Mouse (Mus musculus) kidney, embryonic 14.5 days (tissue): Measurements from ENCODE around the gene Zcchc4. TPM values are rescaled to one million over a fixed set of nuclear protein-coding genes. Genes with fewer than 3 reads are reported as not detected.
A peak's percentile ranks its signal among the peaks of the same experiment; 100 is the strongest.

Experiments used
- ATAC-seq: fragments of 200-750 bp; cut with Nextera tagmentation; 2 replicates; pipeline ENCODE4 v1.8.0; 2017; ENCODE audit warnings: moderate number of reproducible peaks, mild to moderate bottlenecking, moderate TSS enrichment, moderate library complexity; ENCODE audit not compliant: low FRiP score, low TSS enrichment
- H3K27ac ChIP-seq: fragments of 300-500 bp; sonication (generic); 2 replicates; pipeline ENCODE4 v1.5.1; 2014; ENCODE audit warnings: low read depth, mild to moderate bottlenecking, low read length, moderate library complexity, mixed read lengths
- H3K27me3 ChIP-seq: fragments of 300-500 bp; sonication (generic); 2 replicates; pipeline ENCODE4 v1.6.1; 2014; ENCODE audit warnings: mild to moderate bottlenecking, low read length; ENCODE audit not compliant: control insufficient read depth, insufficient read depth
- H3K36me3 ChIP-seq: fragments of 300-500 bp; sonication (generic); 2 replicates; pipeline ENCODE4 v1.6.1; 2014; ENCODE audit warnings: low read length, mixed read lengths; ENCODE audit not compliant: control insufficient read depth, insufficient read depth
- H3K4me1 ChIP-seq: fragments of 300-500 bp; sonication (generic); 2 replicates; pipeline ENCODE4 v1.6.1; 2014; ENCODE audit warnings: low read length, mixed read lengths; ENCODE audit not compliant: control insufficient read depth, insufficient read depth
- H3K4me2 ChIP-seq: fragments of 300-500 bp; sonication (generic); replicated peaks from 2 replicates; pipeline ENCODE4 v1.6.1; 2014; ENCODE audit warnings: low read depth, mild to moderate bottlenecking, low read length
- H3K4me3 ChIP-seq: fragments of 300-500 bp; sonication (generic); 2 replicates; pipeline ENCODE4 v1.5.1; 2014; ENCODE audit warnings: mild to moderate bottlenecking, low read length
- H3K9ac ChIP-seq: fragments of 300-500 bp; sonication (generic); 2 replicates; pipeline ENCODE4 v1.6.1; 2014; ENCODE audit warnings: low read depth, mild to moderate bottlenecking, low read length, moderate library complexity
- H3K9me3 ChIP-seq: fragments of 300-500 bp; sonication (generic); 2 replicates; pipeline ENCODE4 v1.6.1; 2016; ENCODE audit warnings: low read length; ENCODE audit not compliant: control insufficient read depth
- WGBS: fragments of 180-500 bp; shearing (Covaris S2); extraction: QIAGEN DNeasy Blood & Tissue Kit; methylation state at CpG from one replicate; pipeline ENCODE4 v1.1.7; 2014; 5-methylcytosine and 5-hydroxymethylcytosine counted together
- polyA plus RNA-seq: library from polyadenylated mRNA; unstranded; fragments of >200 nt; fragmentation: Nextera tagmentation; extraction: Ambion mirVana; gene quantifications from 2 replicates; pipeline ENCODE4 v1.2.1, GENCODE M21; 2014

Zcchc4 gene
- polyA plus RNA-seq, 1 experiment from 2014 or later, result 18.5 TPM

GRCm38 (mm10) chr5:52783251-52783620, 8.0 kb downstream of the Zcchc4 start:
- Histone ChIP-seq H3K4me1 (no peaks in the 10 kb centered on the region), H3K9me3 (no peaks in the 10 kb centered on the region), H3K4me3 (peak overlapping the region; percentile 90), H3K4me2 (peak overlapping the region; percentile 48), H3K9ac (peak overlapping the region; percentile 85), H3K27me3 (no peaks in the 10 kb centered on the region), H3K36me3 (peaks cover 3% of the 10 kb centered on the region; the same call in 1 of the 2 replicates), H3K27ac (peak overlapping the region; percentile 24; the same call in 1 of the 2 replicates)
- WGBS, result under 1% methylated on average over 9 of the region's 9 CpGs
- peak; percentile 80 for ATAC-seq

GRCm38 (mm10) chr5:52783957-52784356, 8.7 kb downstream of the Zcchc4 start:
- Histone ChIP-seq H3K4me2 (peak overlapping the region; percentile 48), H3K36me3 (peaks cover 4% of the 10 kb centered on the region; the same call in 1 of the 2 replicates), H3K27ac (no peak overlapping the region), H3K4me3 (peak overlapping the region; percentile 90; the same call in 1 of the 2 replicates), H3K27me3 (no peaks in the 10 kb centered on the region), H3K9ac (no peak overlapping the region), H3K4me1 (no peaks in the 10 kb centered on the region), H3K9me3 (no peaks in the 10 kb centered on the region)
- no peak for ATAC-seq
- WGBS, result 79% methylated on average over 2 of the region's 2 CpGs

- ATAC-seq, result no peak
- H3K4me3 ChIP-seq, result no peak overlapping the region
- H3K27me3 ChIP-seq, result no peaks in the 10 kb centered on the region
- no peak overlapping the region for H3K4me2 ChIP-seq
- H3K4me1 ChIP-seq, result no peaks in the 10 kb centered on the region
- peaks cover 6% of the 10 kb centered on the region; the same call in 1 of the 2 replicates for H3K36me3 ChIP-seq
- WGBS, result 78% methylated on average over 7 of the region's 7 CpGs
- no peaks in the 10 kb centered on the region for H3K9me3 ChIP-seq
- no peak overlapping the region for H3K27ac ChIP-seq
- H3K9ac ChIP-seq, result no peak overlapping the region
Measured at GRCm38 (mm10) chr5:52786556-52787322, 11.5 kb downstream of the Zcchc4 start.

GRCm38 (mm10) chr5:52793230-52793629, 18.0 kb downstream of the Zcchc4 start:
- Histone ChIP-seq H3K27me3 (no peaks in the 10 kb centered on the region), H3K4me3 (no peak overlapping the region), H3K4me1 (no peaks in the 10 kb centered on the region), H3K36me3 (peaks cover 25% of the 10 kb centered on the region; the same call in 1 of the 2 replicates), H3K27ac (no peak overlapping the region), H3K4me2 (no peak overlapping the region), H3K9ac (no peak overlapping the region), H3K9me3 (no peaks in the 10 kb centered on the region)
- ATAC-seq, result no peak
- WGBS, result 94% methylated on average over 9 of the region's 9 CpGs

GRCm38 (mm10) chr5:52794109-52794508, 18.9 kb downstream of the Zcchc4 start:
- peaks cover 23% of the 10 kb centered on the region; the same call in 1 of the 2 replicates for H3K36me3 ChIP-seq

GRCm38 (mm10) chr5:52799274-52799985, 24.2 kb downstream of the Zcchc4 start:
- Histone ChIP-seq H3K9me3 (no peaks in the 10 kb centered on the region), H3K4me2 (no peak overlapping the region), H3K9ac (no peak overlapping the region), H3K27me3 (no peaks in the 10 kb centered on the region), H3K4me1 (no peaks in the 10 kb centered on the region), H3K4me3 (no peak overlapping the region), H3K27ac (no peak overlapping the region), H3K36me3 (peaks cover 23% of the 10 kb centered on the region; the same call in 1 of the 2 replicates)
- WGBS, result 88% methylated on average over 12 of the region's 12 CpGs
- ATAC-seq, result no peak

More at GRCm38 (mm10) chr5:52794109-52794508, 18.9 kb downstream of the Zcchc4 start:
- no peak overlapping the region for H3K27ac ChIP-seq
- H3K9me3 ChIP-seq, result no peaks in the 10 kb centered on the region
- WGBS, result 90% methylated on average over 9 of the region's 9 CpGs
- ATAC-seq, result no peak
- H3K4me2 ChIP-seq, result no peak overlapping the region
- H3K4me3 ChIP-seq, result no peak overlapping the region
- H3K27me3 ChIP-seq, result no peaks in the 10 kb centered on the region
- H3K4me1 ChIP-seq, result no peaks in the 10 kb centered on the region
- no peak overlapping the region for H3K9ac ChIP-seq

GRCm38 (mm10) chr5:52805801-52806200, 30.6 kb downstream of the Zcchc4 start:
- no peaks in the 10 kb centered on the region for H3K4me1 ChIP-seq
- no peaks in the 10 kb centered on the region for H3K9me3 ChIP-seq
- no peak for ATAC-seq
- H3K27ac ChIP-seq, result no peak overlapping the region
- peaks cover 12% of the 10 kb centered on the region; the same call in 1 of the 2 replicates for H3K36me3 ChIP-seq
- H3K9ac ChIP-seq, result no peak overlapping the region
- no peak overlapping the region for H3K4me3 ChIP-seq
- WGBS, result 65% methylated on average over 4 of the region's 4 CpGs
- H3K4me2 ChIP-seq, result no peak overlapping the region
- H3K27me3 ChIP-seq, result no peaks in the 10 kb centered on the region

- no peak overlapping the region for H3K4me2 ChIP-seq
- no peak for ATAC-seq
- H3K27me3 ChIP-seq, result no peaks in the 10 kb centered on the region
- no peaks in the 10 kb centered on the region for H3K9me3 ChIP-seq
- no peak overlapping the region for H3K4me3 ChIP-seq
- H3K4me1 ChIP-seq, result no peaks in the 10 kb centered on the region
- H3K36me3 ChIP-seq, result peaks cover 12% of the 10 kb centered on the region; the same call in 1 of the 2 replicates
- H3K27ac ChIP-seq, result no peak overlapping the region
- no peak overlapping the region for H3K9ac ChIP-seq
- WGBS, result 83% methylated on average over 8 of the region's 8 CpGs
Measured at GRCm38 (mm10) chr5:52806349-52806748, 31.1 kb downstream of the Zcchc4 start.

GRCm38 (mm10) chr5:52807030-52807429, 31.8 kb downstream of the Zcchc4 start:
- Histone ChIP-seq H3K4me2 (no peak overlapping the region), H3K9ac (no peak overlapping the region), H3K27me3 (no peaks in the 10 kb centered on the region), H3K9me3 (no peaks in the 10 kb centered on the region), H3K27ac (no peak overlapping the region), H3K4me3 (no peak overlapping the region), H3K4me1 (no peaks in the 10 kb centered on the region), H3K36me3 (peaks cover 12% of the 10 kb centered on the region; the same call in 1 of the 2 replicates)
- WGBS, result 90% methylated on average over 7 of the region's 7 CpGs
- no peak for ATAC-seq
